Mouse (Mus musculus): ENCODE data around the gene Pdcl. TPM values are rescaled to one million over a fixed set of nuclear protein-coding genes. Genes with fewer than 3 reads are reported as not detected.

The Pdcl gene
- polyA plus RNA-seq, 1 experiment from 2014 or later: 52.6 TPM

- Histone ChIP-seq H3K27ac (ENCODE audit: low read depth, low read length) (no peak overlapping the region), H3K36me3 (ENCODE audit: control insufficient read depth, insufficient read depth, low read length) (no peaks in the 10 kb centered on the region), H3K4me3 (ENCODE audit: low read depth, low read length) (no peak overlapping the region), H3K4me2 (ENCODE audit: low read depth, low read length) (no peak overlapping the region), H3K9ac (replicated peaks; ENCODE audit: low read depth, low read length) (no peak overlapping the region), H3K9me3 (ENCODE audit: control insufficient read depth, low read length) (no peaks in the 10 kb centered on the region), H3K27me3 (ENCODE audit: control insufficient read depth, insufficient read depth, low read length) (no peaks in the 10 kb centered on the region), H3K4me1 (ENCODE audit: control insufficient read depth, insufficient read depth, low read length) (no peaks in the 10 kb centered on the region)
- WGBS: 59% methylated on average over 10 of the region's 10 CpGs
- ATAC-seq (ENCODE audit: low read depth): peak; percentile 44; the same call in 1 of the 2 replicates
Observed at GRCm38 (mm10) chr2:37338497-37339187, 20.5 kb downstream of the Pdcl start.

DNA sequence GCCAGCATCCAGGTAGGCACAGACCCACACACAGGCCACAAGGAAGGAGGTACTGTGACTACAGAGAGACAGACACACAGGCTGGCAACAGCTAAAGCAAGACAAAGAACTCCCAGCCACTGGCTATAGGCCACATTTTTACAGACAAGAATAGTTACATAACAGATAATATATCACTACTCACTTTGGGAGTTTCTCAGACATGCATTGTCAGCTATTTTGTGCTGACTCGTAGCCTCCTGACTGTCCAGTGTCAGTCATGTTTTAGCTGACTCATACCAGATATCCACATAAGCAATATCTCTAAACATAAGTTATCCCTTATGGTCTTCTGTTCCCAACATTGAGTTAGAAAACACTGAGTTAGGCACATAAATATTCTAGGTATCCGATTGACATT, 25.8 kb downstream of the Pdcl start:
- no peaks in the 10 kb centered on the region for H3K27me3 ChIP-seq (ENCODE audit: control insufficient read depth, insufficient read depth, low read length)
- no peaks in the 10 kb centered on the region for H3K4me1 ChIP-seq (ENCODE audit: control insufficient read depth, insufficient read depth, low read length)
- ATAC-seq (ENCODE audit: low read depth): no peak
- no peak overlapping the region for H3K4me3 ChIP-seq (ENCODE audit: low read depth, low read length)
- no peak overlapping the region for H3K27ac ChIP-seq (ENCODE audit: low read depth, low read length)
- no peak overlapping the region for H3K9ac ChIP-seq (replicated peaks; ENCODE audit: low read depth, low read length)
- no peaks in the 10 kb centered on the region for H3K36me3 ChIP-seq (ENCODE audit: control insufficient read depth, insufficient read depth, low read length)
- H3K9me3 ChIP-seq (ENCODE audit: control insufficient read depth, low read length): no peaks in the 10 kb centered on the region
- WGBS: 88% methylated on average over 2 of the region's 2 CpGs
- no peak overlapping the region for H3K4me2 ChIP-seq (ENCODE audit: low read depth, low read length)

DNA sequence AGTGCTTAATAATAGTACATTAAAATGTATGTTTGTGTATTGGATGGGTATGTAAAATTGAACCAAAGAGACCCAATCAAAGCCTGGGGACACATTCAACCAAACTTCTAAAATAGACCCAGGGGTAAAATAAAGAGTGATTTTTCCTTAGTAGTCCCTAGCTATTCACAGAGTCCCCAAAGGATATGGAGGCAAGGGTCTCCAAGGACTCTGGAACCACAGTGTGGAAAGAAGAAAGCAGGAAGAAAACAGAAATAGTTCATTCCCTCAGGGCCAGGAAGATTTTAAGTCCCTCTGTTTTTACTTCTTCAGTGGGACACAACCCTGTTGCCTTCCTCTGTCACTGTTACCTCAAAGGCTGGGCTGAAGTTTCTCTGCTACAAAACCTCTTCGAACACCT, 32.9 kb downstream of the Pdcl start, which contains the start of gene Olfr368:
Gene Olfr368, plus strand, starts transcription at position 301 of the 400 bp plus-strand sequence.
- Histone ChIP-seq H3K9ac (replicated peaks; ENCODE audit: low read depth, low read length) (no peak within 1 kb of the TSS), H3K27ac (ENCODE audit: low read depth, low read length) (no peak within 1 kb of the TSS), H3K4me2 (ENCODE audit: low read depth, low read length) (no peak within 1 kb of the TSS), H3K4me3 (ENCODE audit: low read depth, low read length) (no peak within 1 kb of the TSS), H3K4me1 (ENCODE audit: control insufficient read depth, insufficient read depth, low read length) (no peaks in the 10 kb centered on the region), H3K9me3 (ENCODE audit: control insufficient read depth, low read length) (no peaks in the 10 kb centered on the region), H3K36me3 (ENCODE audit: control insufficient read depth, insufficient read depth, low read length) (no peaks in the 10 kb centered on the region), H3K27me3 (ENCODE audit: control insufficient read depth, insufficient read depth, low read length) (no peaks in the 10 kb centered on the region)
- 96% methylated on average over 1 of the region's 1 CpGs for WGBS
- ATAC-seq (ENCODE audit: low read depth): no peak

Other genes with a start within 250 kb of the Pdcl start
- not detected in 2 replicates for gene Olfr362, start 241.4 kb downstream of the Pdcl start, polyA plus RNA-seq (2014; fragmentation: Nextera tagmentation; extraction: Ambion mirVana)
- not detected in 2 replicates for gene Olfr364-ps1, start 220.0 kb downstream of the Pdcl start, polyA plus RNA-seq (2014; fragmentation: Nextera tagmentation; extraction: Ambion mirVana)
- not detected in 2 replicates for gene Olfr365, start 171.1 kb downstream of the Pdcl start, polyA plus RNA-seq (2014; fragmentation: Nextera tagmentation; extraction: Ambion mirVana)
- gene Olfr366, start 147.8 kb downstream of the Pdcl start, polyA plus RNA-seq (2014; fragmentation: Nextera tagmentation; extraction: Ambion mirVana): not detected in 2 replicates
- gene Olfr368, start 32.8 kb downstream of the Pdcl start, polyA plus RNA-seq (2014; fragmentation: Nextera tagmentation; extraction: Ambion mirVana): not detected in 2 replicates
- 32.4 and 33.4 TPM in 2 replicates for gene Rc3h2, start 63.6 kb upstream of the Pdcl start, polyA plus RNA-seq (2014; fragmentation: Nextera tagmentation; extraction: Ambion mirVana)
- gene Zbtb26, start 83.8 kb upstream of the Pdcl start, polyA plus RNA-seq (2014; fragmentation: Nextera tagmentation; extraction: Ambion mirVana): 10.2 and 12.8 TPM in 2 replicates
- gene Zbtb6, start 83.8 kb upstream of the Pdcl start, polyA plus RNA-seq (2014; fragmentation: Nextera tagmentation; extraction: Ambion mirVana): 10.4 and 11.7 TPM in 2 replicates
- 64.5 and 104 TPM in 2 replicates for gene Rabgap1, start 83.9 kb upstream of the Pdcl start, polyA plus RNA-seq (2014; fragmentation: Nextera tagmentation; extraction: Ambion mirVana)
- gene Gpr21, start 157.0 kb upstream of the Pdcl start, polyA plus RNA-seq (2014; fragmentation: Nextera tagmentation; extraction: Ambion mirVana): 25.0 and 34.4 TPM in 2 replicates

All from neural tube, embryonic 14.5 days (tissue).